Mouse (Mus musculus) thymus, postnatal 0 days (tissue): ENCODE results near the gene Unc119. TPM values are rescaled to one million over a fixed set of nuclear protein-coding genes. Genes with fewer than 3 reads are reported as not detected.
A peak's percentile ranks its signal among the peaks of the same experiment; 100 is the strongest.

Experiments used
- DNase-seq: peaks from one replicate; pipeline ENCODE4 v3.0.0-alpha.2; 2015; ENCODE audit warnings: low spot score
- polyA plus RNA-seq: library from polyadenylated mRNA; unstranded; fragments of >200 nt; fragmentation: Nextera tagmentation; extraction: Ambion mirVana; gene quantifications from 2 replicates; pipeline ENCODE4 v1.2.1, GENCODE M21; 2015

Gene Unc119
- polyA plus RNA-seq, 1 experiment from 2014 or later = 39.5 TPM

GRCm38 (mm10) chr11:78344328-78344889, 1.1 kb downstream of the Unc119 start:
- no peak for DNase-seq

- no peak for DNase-seq
These were observed 1.8 kb downstream of the Unc119 start for GRCm38 (mm10) chr11:78344890-78345715.

DNA sequence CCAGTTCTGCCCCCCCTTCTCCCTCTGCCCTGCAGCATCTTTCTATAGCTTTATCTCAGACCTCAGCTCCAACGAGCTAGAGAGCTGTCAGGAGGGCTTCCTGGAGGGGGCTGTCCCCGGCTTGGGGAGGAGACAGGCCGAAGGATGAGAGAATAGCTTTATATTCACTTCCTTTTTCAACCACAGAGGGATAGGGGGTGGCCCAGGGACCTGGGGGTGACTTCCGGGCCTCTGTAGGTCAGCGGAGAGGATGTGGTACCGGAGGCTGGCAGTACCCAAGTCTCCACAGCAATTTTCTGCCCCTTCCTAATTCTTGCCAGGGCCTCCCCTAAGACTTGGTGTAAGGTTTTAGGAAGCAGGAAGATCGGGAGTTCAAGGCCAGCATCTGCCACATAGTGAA, 2.5 kb downstream of the Unc119 start:
- peak; percentile 44 for DNase-seq

DNA sequence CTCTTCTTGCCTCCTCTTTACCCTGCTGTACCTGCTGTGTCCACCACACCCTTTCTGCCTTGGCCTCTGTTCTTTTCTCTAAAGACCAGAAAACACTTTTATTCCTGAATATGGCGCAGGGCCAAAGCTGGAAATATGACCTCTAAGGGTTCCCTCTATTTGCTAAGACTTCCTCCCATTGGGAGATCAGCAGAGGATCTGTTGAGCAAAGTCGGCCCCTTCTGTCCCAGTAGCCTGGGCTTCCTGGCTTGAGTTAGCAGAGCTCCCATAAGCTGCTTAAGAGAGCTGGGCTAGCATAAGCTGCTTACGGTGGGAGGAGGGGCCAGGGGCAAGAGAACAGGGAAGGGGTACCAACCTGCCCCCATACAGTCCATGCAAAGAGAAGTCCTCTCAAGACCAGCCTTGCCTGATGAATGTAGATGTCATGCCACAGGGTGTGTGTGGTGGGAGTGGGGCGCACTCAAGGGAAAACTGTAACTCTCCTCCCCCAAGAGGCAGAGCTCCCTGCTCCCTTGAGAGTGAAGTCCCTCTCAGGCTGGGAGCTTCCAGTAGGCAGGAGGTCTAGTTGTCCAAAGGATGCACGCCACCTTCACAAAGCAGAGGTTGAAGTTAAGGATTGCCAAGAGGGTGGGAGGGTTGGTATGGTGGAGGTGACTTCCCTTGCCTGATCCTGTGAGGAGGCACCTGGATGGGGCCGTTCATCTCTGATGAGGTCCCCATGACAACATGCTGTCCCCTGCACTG, 3.2 kb downstream of the Unc119 start:
- no peak for DNase-seq

DNA sequence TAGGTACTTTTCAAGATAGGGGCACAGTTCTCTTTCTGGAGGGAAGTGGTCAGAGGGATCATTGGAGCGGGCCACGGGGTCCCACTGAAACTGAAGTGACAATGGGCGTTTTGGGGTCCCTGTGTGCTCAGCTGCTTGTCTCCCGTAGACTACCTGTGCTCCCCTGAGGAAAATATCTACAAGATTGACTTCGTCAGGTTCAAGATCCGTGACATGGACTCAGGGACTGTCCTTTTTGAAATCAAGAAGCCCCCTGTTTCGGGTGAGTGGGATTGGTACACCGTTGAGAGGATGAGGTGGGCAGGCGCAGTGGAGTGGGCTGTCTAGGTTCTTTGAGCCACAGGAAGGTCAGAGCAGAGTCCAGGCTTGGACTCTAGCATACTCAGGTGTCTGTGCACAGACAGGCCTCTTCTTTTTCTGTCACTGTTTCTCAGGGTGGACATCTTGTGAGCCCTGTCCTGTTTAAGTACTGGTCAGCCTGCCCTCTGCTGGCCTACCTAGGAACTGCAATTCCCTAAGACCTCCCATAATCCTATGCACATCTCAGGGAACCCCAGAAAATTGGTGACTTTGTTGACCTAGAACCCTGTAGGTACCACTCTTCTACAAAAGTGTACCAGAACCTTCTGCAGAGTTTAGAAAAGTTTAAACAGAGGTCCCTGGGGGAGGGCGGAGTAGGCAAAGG, 3.9 kb downstream of the Unc119 start:
- peak; percentile 73 for DNase-seq

DNA sequence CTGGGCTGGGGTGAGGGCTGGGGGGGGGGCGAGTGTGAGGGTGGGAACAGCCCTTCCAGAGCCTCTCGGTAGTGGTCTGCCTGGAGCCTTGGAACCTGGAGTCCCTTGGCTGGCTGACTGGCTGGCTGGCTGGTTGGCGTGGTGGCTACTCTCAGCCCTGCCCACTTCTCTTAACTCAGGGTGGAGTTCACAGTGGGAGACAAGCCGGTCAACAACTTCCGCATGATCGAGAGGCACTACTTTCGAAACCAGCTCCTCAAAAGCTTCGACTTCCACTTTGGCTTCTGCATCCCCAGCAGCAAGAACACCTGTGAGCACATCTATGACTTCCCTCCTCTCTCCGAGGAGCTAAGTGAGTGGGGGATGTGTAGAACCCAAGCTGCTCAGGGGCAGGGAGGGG, 4.6 kb downstream of the Unc119 start:
- no peak for DNase-seq

- DNase-seq = no peak
These were observed 5.2 kb downstream of the Unc119 start for GRCm38 (mm10) chr11:78348474-78348873.

GRCm38 (mm10) chr11:78349441-78350358, 6.4 kb downstream of the Unc119 start:
- no peak for DNase-seq

- DNase-seq = no peak
These were observed 9.8 kb downstream of the Unc119 start for GRCm38 (mm10) chr11:78353081-78353480.

DNA sequence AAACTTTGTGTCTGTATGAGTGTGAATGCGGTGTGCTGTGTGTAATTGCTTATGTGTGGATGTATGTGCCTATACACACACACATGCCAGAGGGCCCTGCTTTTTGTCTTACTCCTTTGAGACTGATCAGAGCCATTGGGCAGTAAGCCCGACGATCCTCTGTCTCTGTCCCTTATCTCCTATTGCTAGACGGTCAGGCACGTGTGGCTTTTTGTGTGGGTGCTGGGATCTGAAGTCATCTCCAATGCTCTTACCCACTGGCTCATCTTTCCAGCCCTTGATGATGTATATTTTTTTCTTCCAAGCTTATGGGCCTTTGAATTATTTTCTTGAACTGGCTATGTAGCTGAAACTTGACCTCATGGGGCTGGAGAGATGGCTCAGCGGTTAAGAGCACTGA, 11.6 kb downstream of the Unc119 start:
- DNase-seq = no peak

DNA sequence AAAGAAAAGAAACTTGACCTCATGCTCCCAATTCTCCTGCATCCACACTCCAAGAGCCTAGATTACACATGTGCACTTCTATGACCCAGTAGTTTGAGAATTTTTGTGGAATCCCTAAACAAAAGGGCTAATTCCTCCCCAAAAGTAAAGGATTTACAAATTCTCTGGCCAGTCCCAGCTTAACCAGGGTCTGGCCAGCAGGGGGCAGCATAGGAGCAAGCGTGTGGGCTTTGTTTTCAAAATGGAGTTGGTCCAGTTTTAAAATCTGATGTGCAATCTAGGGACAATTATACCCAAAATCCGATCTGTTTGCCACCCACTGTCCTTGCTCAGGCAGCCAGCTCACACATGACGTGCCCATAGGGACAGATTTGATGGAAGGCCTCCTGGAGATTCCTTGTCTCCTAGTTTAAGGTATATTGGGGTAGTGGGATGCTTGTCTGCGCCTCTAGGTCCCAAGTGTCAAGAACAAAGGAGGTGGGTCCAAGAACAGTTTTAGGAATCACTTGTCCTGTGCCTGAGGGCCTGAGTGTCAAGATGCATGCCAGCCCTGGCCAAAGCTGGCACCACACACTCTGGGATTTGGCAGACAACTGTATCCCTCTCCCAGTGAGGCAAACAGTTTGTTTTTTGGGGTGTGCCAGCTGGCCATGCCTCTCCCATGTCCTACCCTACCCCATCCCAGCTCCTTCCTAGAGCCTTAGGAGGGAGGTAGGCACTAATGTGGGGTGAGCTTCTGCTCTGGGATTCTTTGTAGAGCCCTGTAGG, 12.4 kb downstream of the Unc119 start:
- peak; percentile 65 for DNase-seq

GRCm38 (mm10) chr11:78358330-78359007, 15.2 kb downstream of the Unc119 start:
- peak; percentile 69 for DNase-seq

DNA sequence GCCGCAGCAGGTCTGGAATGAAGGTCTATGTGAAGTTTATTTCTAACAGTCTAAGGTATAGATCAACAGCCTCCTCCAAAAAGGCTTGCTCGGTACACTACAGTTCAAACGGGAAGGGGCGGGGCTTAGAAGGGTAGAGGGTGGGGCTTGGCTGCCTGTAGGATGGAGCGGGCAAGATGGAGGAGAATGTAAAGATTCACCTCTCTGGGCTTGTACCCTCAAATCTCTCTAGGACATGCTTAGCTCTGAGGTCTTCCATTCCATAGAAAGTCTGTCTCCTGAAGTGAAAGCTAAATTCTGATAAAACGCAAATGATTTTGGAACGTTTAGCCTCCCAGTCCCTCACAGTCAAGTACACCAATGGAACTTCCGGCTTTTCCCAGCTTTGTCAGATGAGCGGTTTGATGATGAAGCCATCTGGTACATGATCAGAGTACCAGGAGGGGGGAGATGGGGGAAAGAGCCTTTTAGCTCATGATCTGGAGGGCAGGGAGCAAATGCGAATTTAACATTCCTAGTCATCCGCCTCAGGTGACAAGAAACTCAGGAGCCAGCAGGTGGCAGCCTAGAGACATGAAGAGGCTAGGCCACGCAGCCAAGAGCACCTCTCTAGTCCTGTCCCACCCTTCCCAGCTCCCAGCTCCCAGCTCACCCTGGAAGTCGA, 17.0 kb downstream of the Unc119 start:
- DNase-seq = peak; percentile 81

DNA sequence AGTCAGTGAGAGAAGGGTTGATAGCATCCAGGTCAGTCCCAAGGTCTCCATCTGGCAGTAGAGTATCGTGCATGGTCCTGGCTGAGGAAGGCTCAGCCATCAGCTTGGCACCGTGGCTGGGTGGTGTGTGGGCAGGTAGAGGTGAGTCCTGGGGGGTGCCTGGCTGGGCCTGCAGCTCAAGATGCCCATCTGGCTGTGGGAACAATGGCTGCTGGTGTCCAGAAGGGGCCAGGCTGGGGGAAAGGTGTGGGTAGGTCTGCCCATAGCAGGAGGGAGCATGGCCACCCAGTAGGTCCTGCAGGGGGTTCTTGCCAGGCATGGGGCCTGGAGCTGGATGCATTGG, 17.5 kb downstream of the Unc119 start:
- DNase-seq = no peak

GRCm38 (mm10) chr11:78363309-78364007, 20.2 kb downstream of the Unc119 start:
- no peak for DNase-seq

DNA sequence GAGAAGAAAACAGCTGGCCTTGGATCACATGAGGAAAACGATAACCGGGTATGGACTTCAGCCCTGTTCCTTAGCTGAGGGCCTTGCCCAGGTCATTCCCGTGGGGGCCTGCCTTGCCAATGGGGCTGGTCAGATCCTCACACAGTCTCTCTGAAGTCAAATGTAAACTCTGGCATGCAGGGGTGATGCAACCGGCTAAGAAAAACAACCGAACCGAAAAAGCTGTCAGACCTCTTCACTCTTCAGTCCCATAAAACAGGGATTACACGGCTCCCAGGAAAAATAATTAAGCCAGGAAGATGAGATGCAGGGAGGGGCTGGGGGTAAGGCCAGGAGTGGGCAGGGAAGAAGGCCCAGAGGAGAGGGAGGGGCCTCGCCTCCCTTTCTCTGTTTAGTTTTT, 20.8 kb downstream of the Unc119 start:
- no peak for DNase-seq

- DNase-seq = no peak
These were observed 24.4 kb downstream of the Unc119 start for GRCm38 (mm10) chr11:78367456-78368225.
